Comparison of ENCODE assay signal across 16 mouse cellular contexts in the genomic region with DNA sequence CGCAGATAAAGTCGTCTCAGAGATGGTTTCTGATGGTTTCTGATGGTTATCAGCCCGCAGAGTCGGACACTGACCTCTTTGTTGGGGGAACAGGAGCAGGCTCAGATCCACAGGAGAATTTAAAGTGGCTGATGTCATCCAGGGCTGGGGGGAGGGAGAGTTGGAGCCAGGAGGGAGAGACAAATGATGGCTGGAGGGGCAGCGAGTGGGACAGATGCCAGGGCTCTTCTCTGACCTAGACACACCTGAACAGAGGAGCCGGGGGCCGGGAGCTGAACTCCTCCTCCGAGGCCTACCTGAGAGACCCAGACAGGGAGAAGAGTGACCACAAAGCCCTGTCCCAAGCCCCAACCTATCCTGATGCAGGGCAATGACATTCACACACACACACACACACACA. TPM values are rescaled to one million over a fixed set of nuclear protein-coding genes. Genes with fewer than 3 reads are reported as not detected.
DNase-seq lines count a peak whose midpoint lies in the region; ATAC-seq and TF ChIP-seq lines count a peak whose summit lies in the region.
"Had no signal": no experiment of that assay in that cellular context is flagged by ENCODE, and none has a peak within 500 bp of the region (broad histone marks: within the 10 kb centered on the region; RNA-seq: fewer than 3 reads in every experiment).

No protein-coding gene starts in this region.

- TF ChIP-seq CTCF in midbrain, postnatal 0 days (IDR thresholded peaks at IDR 0.05) = no peak

- H3K36me3 ChIP-seq in heart, embryonic 13.5 days = peaks cover 58% of the 10 kb centered on the region
- H3K36me3 ChIP-seq in midbrain, embryonic 12.5 days = no peaks in the 10 kb centered on the region
- no peaks in the 10 kb centered on the region; the same call in 1 of the 2 replicates for H3K36me3 ChIP-seq in midbrain, postnatal 0 days (ENCODE audit: insufficient read depth, low read length)
- peaks cover 100% of the 10 kb centered on the region for H3K36me3 ChIP-seq in liver, embryonic 12.5 days

- peaks cover 84% of the 10 kb centered on the region for H3K4me1 ChIP-seq in heart, embryonic 13.5 days
- peaks cover 34% of the 10 kb centered on the region for H3K4me1 ChIP-seq in midbrain, embryonic 12.5 days
- peaks cover 7% of the 10 kb centered on the region; the same call in 1 of the 2 replicates for H3K4me1 ChIP-seq in midbrain, postnatal 0 days (ENCODE audit: insufficient read depth, low read length)
- peaks cover 95% of the 10 kb centered on the region for H3K4me1 ChIP-seq in liver, embryonic 12.5 days

- peak overlapping the region; percentile 73 for H3K27ac ChIP-seq in heart, embryonic 13.5 days (replicated peaks)
- peak overlapping the region; percentile 69 for H3K27ac ChIP-seq in midbrain, embryonic 12.5 days (replicated peaks)
- no peak overlapping the region for H3K27ac ChIP-seq in midbrain, postnatal 0 days (ENCODE audit: low read depth, low read length)
- peak overlapping the region; percentile 97 for H3K27ac ChIP-seq in liver, embryonic 12.5 days
- H3K27ac ChIP-seq: embryonic facial prominence, embryonic 15.5 days; macrophage had no signal

- no peak overlapping the region for H3K4me2 ChIP-seq in heart, embryonic 13.5 days
- H3K4me2 ChIP-seq in midbrain, embryonic 12.5 days (replicated peaks) = no peak overlapping the region
- H3K4me2 ChIP-seq in midbrain, postnatal 0 days (ENCODE audit: low read depth, low read length, poor library complexity, severe bottlenecking) = no peak overlapping the region
- H3K4me2 ChIP-seq in liver, embryonic 12.5 days = peak overlapping the region; percentile 50
- H3K4me2 ChIP-seq: embryonic facial prominence, embryonic 15.5 days had no signal

- ATAC-seq in heart, embryonic 13.5 days (ENCODE audit: extremely low read depth, insufficient number of reproducible peaks, low FRiP score, low TSS enrichment) = no peak
- ATAC-seq in midbrain, embryonic 12.5 days (ENCODE audit: low FRiP score, low read depth) = no peak
- ATAC-seq in midbrain, postnatal 0 days (ENCODE audit: low FRiP score) = no peak
- ATAC-seq in liver, embryonic 12.5 days = no peak
- ATAC-seq: CD4-positive, CD25-positive, alpha-beta regulatory T cell, adult 4 months had no signal

- intact Hi-C loops in heart, postnatal 36 days (cut with DNase I) = no loop called here
- intact Hi-C loops in gastrocnemius, postnatal 36 days (cut with DNase I) = no loop called here

- no peaks in the 10 kb centered on the region for H3K9me3 ChIP-seq in heart, embryonic 13.5 days
- H3K9me3 ChIP-seq in midbrain, embryonic 12.5 days = no peaks in the 10 kb centered on the region
- H3K9me3 ChIP-seq in midbrain, postnatal 0 days (ENCODE audit: low read length) = no peaks in the 10 kb centered on the region
- H3K9me3 ChIP-seq in liver, embryonic 12.5 days (replicated peaks) = no peaks in the 10 kb centered on the region
- H3K9me3 ChIP-seq: embryonic facial prominence, embryonic 15.5 days had no signal

- WGBS in heart, embryonic 13.5 days = 48% methylated on average over 8 of the region's 8 CpGs
- WGBS in midbrain, embryonic 12.5 days = 72% methylated on average over 8 of the region's 8 CpGs
- 67% methylated on average over 8 of the region's 8 CpGs for WGBS in midbrain, postnatal 0 days
- whole genome bisulfite sequencing in liver, embryonic 12.5 days (ENCODE audit: insufficient replicate concordance) = 71% methylated on average over 8 of the region's 8 CpGs

- H3K4me3 ChIP-seq in heart, embryonic 13.5 days = no peak overlapping the region
- H3K4me3 ChIP-seq in midbrain, embryonic 12.5 days = no peak overlapping the region
- H3K4me3 ChIP-seq in midbrain, postnatal 0 days (ENCODE audit: low read depth, low read length) = no peak overlapping the region
- H3K4me3 ChIP-seq in liver, embryonic 12.5 days = peak overlapping the region; percentile 18; the same call in 1 of the 2 replicates
- H3K4me3 ChIP-seq: embryonic facial prominence, embryonic 15.5 days had no signal

- no peaks in the 10 kb centered on the region for H3K27me3 ChIP-seq in heart, embryonic 13.5 days (replicated peaks)
- peaks cover 7% of the 10 kb centered on the region for H3K27me3 ChIP-seq in midbrain, embryonic 12.5 days
- 0 out of 2 replicates have a peak, but pooled peaks cover 1% of the 10 kb centered on the region for H3K27me3 ChIP-seq in midbrain, postnatal 0 days (ENCODE audit: insufficient read depth, low read length)
- no peaks in the 10 kb centered on the region for H3K27me3 ChIP-seq in liver, embryonic 12.5 days (replicated peaks)

- no peak for DNase-seq in heart, postnatal 36 days
- no peak for DNase-seq in midbrain, postnatal 0 days (ENCODE audit: low spot score)
- DNase-seq in adrenal gland, postnatal 4 days (ENCODE audit: low spot score in 2 of 2) = no peak
- DNase-seq in gastrocnemius, postnatal 36 days = no peak
- DNase-seq: cerebellum, postnatal 36 days; gastrocnemius, postnatal 14 days; kidney, postnatal 25 days; right cerebral cortex, postnatal 4 days had no signal

- peak overlapping the region; percentile 54 for H3K9ac ChIP-seq in heart, embryonic 13.5 days
- H3K9ac ChIP-seq in midbrain, embryonic 12.5 days (replicated peaks) = no peak overlapping the region
- H3K9ac ChIP-seq in midbrain, postnatal 0 days (replicated peaks; ENCODE audit: low read length, poor library complexity, severe bottlenecking) = no peak overlapping the region
- H3K9ac ChIP-seq in liver, embryonic 12.5 days = peak overlapping the region; percentile 67
- H3K9ac ChIP-seq: embryonic facial prominence, embryonic 15.5 days; forebrain, postnatal 0 days had no signal

RNA-seq across cellular contexts. Expression of a gene that starts 31.5 kb away (rescaled TPM):
- polyA plus RNA-seq in heart, embryonic 13.5 days (2015; fragmentation: Nextera tagmentation; extraction: Ambion mirVana) = not detected in 2 replicates
- total RNA-seq in heart, postnatal 36 days (2021) = not detected
- polyA plus RNA-seq in midbrain, embryonic 12.5 days (2016; fragmentation: Nextera tagmentation; extraction: Ambion mirVana) = not detected in 2 replicates
- total RNA-seq in midbrain, postnatal 0 days (2014; rRNA removed) = 0.93 and 3.5 TPM in 2 replicates
- 0.15 and 0.37 TPM in 2 replicates for polyA plus RNA-seq in midbrain, postnatal 0 days (2015; fragmentation: Nextera tagmentation; extraction: Ambion mirVana)
- not detected in 2 replicates for polyA plus RNA-seq in liver, embryonic 12.5 days (2016; fragmentation: Nextera tagmentation; extraction: Ambion mirVana)
- not detected for total RNA-seq in adrenal gland, postnatal 4 days (2021)
- total RNA-seq in gastrocnemius, postnatal 36 days (2021) = not detected
- total RNA-seq: forebrain, postnatal 0 days; gastrocnemius, postnatal 14 days; liver, adult 2 months had no signal
- polyA plus RNA-seq: CD4-positive, CD25-positive, alpha-beta regulatory T cell, adult 4 months; liver, adult 2 months; macrophage had no signal

RNA-seq across cellular contexts. Expression of a gene that starts 47.1 kb away (rescaled TPM):
- 3.8 TPM in 2 replicates for polyA plus RNA-seq in heart, embryonic 13.5 days (2015; fragmentation: Nextera tagmentation; extraction: Ambion mirVana)
- total RNA-seq in heart, postnatal 36 days (2021) = 10 to 100 TPM; 23.1 to 30.0 TPM
- 3.0 TPM in 2 replicates for polyA plus RNA-seq in midbrain, embryonic 12.5 days (2016; fragmentation: Nextera tagmentation; extraction: Ambion mirVana)
- total RNA-seq in midbrain, postnatal 0 days (2014; rRNA removed) = 19.6 and 28.6 TPM in 2 replicates
- polyA plus RNA-seq in midbrain, postnatal 0 days (2015; fragmentation: Nextera tagmentation; extraction: Ambion mirVana) = 1.2 TPM in 2 replicates
- polyA plus RNA-seq in liver, embryonic 12.5 days (2016; fragmentation: Nextera tagmentation; extraction: Ambion mirVana) = 27.6 and 28.4 TPM in 2 replicates
- 10 to 100 TPM; 32.9 to 42.5 TPM for total RNA-seq in adrenal gland, postnatal 4 days (2021)
- 1 to 10 TPM; 5.6 to 8.9 TPM for total RNA-seq in gastrocnemius, postnatal 36 days (2021)

RNA-seq across cellular contexts. Expression of a gene that starts 47.3 kb away (rescaled TPM):
- polyA plus RNA-seq in heart, embryonic 13.5 days (2015; fragmentation: Nextera tagmentation; extraction: Ambion mirVana) = 30.4 and 31.1 TPM in 2 replicates
- 10 to 100 TPM; 21.4 to 23.0 TPM for total RNA-seq in heart, postnatal 36 days (2021)
- polyA plus RNA-seq in midbrain, embryonic 12.5 days (2016; fragmentation: Nextera tagmentation; extraction: Ambion mirVana) = 68.3 and 74.0 TPM in 2 replicates
- total RNA-seq in midbrain, postnatal 0 days (2014; rRNA removed) = 29.4 and 41.3 TPM in 2 replicates
- 23.4 and 25.0 TPM in 2 replicates for polyA plus RNA-seq in midbrain, postnatal 0 days (2015; fragmentation: Nextera tagmentation; extraction: Ambion mirVana)
- 48.7 and 49.1 TPM in 2 replicates for polyA plus RNA-seq in liver, embryonic 12.5 days (2016; fragmentation: Nextera tagmentation; extraction: Ambion mirVana)
- total RNA-seq in adrenal gland, postnatal 4 days (2021) = 10 to 100 TPM; 48.9 to 52.0 TPM
- total RNA-seq in gastrocnemius, postnatal 36 days (2021) = 10 to 100 TPM; 21.1 to 24.2 TPM

Comparison
In these comparisons a context has a peak if more than half of its experiments do, and no peak if none do; other contexts are left out.
1. H3K9ac ChIP-seq: peak in heart, embryonic 13.5 days (single experiment) and liver, embryonic 12.5 days (single experiment); none in midbrain, embryonic 12.5 days (single experiment) and midbrain, postnatal 0 days (single experiment).